Mouse (Mus musculus) limb, embryonic 14.5 days (tissue): Measurements from ENCODE around the gene Bcar3. TPM values are rescaled to one million over a fixed set of nuclear protein-coding genes. Genes with fewer than 3 reads are reported as not detected.
A peak's percentile ranks its signal among the peaks of the same experiment; 100 is the strongest.

Experiments used
- ATAC-seq: fragments of 200-750 bp; cut with Nextera tagmentation; 2 replicates; pipeline ENCODE4 v1.8.0; 2017; ENCODE audit warnings: low read depth, moderate number of reproducible peaks, moderate TSS enrichment; ENCODE audit not compliant: low FRiP score
- DNase-seq: peaks from one replicate; pipeline ENCODE4 v3.0.0-alpha.2; 2015; ENCODE audit warnings: low spot score
- H3K27ac ChIP-seq: fragments of 300-500 bp; sonication (generic); replicated peaks from 2 replicates; pipeline ENCODE4 v1.5.1; 2014; ENCODE audit warnings: low read depth, mild to moderate bottlenecking, low read length, moderate library complexity, mixed read lengths
- H3K27me3 ChIP-seq: fragments of 300-500 bp; sonication (generic); 2 replicates; pipeline ENCODE4 v1.6.1; 2014; ENCODE audit warnings: low read length, mixed read lengths; ENCODE audit not compliant: control insufficient read depth, insufficient read depth
- H3K36me3 ChIP-seq: fragments of 300-500 bp; sonication (generic); 2 replicates; pipeline ENCODE4 v1.6.1; 2014; ENCODE audit warnings: mild to moderate bottlenecking, low read length, moderate library complexity, mixed read lengths; ENCODE audit not compliant: control insufficient read depth, insufficient read depth
- H3K4me1 ChIP-seq: fragments of 300-500 bp; sonication (generic); 2 replicates; pipeline ENCODE4 v1.6.1; 2014; ENCODE audit warnings: antibody characterized with exemption, low read length, mixed read lengths; ENCODE audit not compliant: control insufficient read depth, insufficient read depth
- H3K4me2 ChIP-seq: fragments of 300-500 bp; sonication (generic); replicated peaks from 2 replicates; pipeline ENCODE4 v1.6.1; 2014; ENCODE audit warnings: low read depth, mild to moderate bottlenecking, low read length, moderate library complexity; ENCODE audit not compliant: severe bottlenecking
- H3K4me3 ChIP-seq: fragments of 300-500 bp; sonication (generic); replicated peaks from 2 replicates; pipeline ENCODE4 v1.5.1; 2014; ENCODE audit warnings: low read length
- H3K9ac ChIP-seq: fragments of 300-500 bp; sonication (generic); 2 replicates; pipeline ENCODE4 v1.6.1; 2014; ENCODE audit warnings: mild to moderate bottlenecking, low read depth, low read length, moderate library complexity; ENCODE audit not compliant: severe bottlenecking
- H3K9me3 ChIP-seq: fragments of 300-500 bp; sonication (generic); 2 replicates; pipeline ENCODE4 v1.6.1; 2016; ENCODE audit warnings: low read length; ENCODE audit not compliant: control insufficient read depth
- POLR2A ChIP-seq: fragments of 200-500 bp; IDR thresholded peaks from 2 replicates; pipeline ENCODE4 v1.8.0; 2012; ENCODE audit warnings: inconsistent platforms, mild to moderate bottlenecking, moderate library complexity, borderline replicate concordance; ENCODE audit not compliant: insufficient read depth, insufficient read length; ENCODE audit errors: extremely low read depth
- WGBS: fragments of 180-500 bp; shearing (Covaris S2); extraction: QIAGEN DNeasy Blood & Tissue Kit; methylation state at CpG from one replicate; pipeline ENCODE4 v1.1.7; 2014; 5-methylcytosine and 5-hydroxymethylcytosine counted together
- polyA plus RNA-seq, 2 experiments: library from polyadenylated mRNA; depleted of rRNA in 1 of 2; stranded (reverse) in 1 of 2; unstranded in 1 of 2; fragments of >200 nt; fragmentation: Nextera tagmentation in 1 of 2; extraction: Ambion mirVana in 1 of 2; gene quantifications; 2 replicates each; pipeline versions ENCODE4 v1.2.1 to v1.2.3; 2012 to 2014

Bcar3 gene
- polyA plus RNA-seq, 2 experiments = 7.8 to 7.9 TPM

DNA sequence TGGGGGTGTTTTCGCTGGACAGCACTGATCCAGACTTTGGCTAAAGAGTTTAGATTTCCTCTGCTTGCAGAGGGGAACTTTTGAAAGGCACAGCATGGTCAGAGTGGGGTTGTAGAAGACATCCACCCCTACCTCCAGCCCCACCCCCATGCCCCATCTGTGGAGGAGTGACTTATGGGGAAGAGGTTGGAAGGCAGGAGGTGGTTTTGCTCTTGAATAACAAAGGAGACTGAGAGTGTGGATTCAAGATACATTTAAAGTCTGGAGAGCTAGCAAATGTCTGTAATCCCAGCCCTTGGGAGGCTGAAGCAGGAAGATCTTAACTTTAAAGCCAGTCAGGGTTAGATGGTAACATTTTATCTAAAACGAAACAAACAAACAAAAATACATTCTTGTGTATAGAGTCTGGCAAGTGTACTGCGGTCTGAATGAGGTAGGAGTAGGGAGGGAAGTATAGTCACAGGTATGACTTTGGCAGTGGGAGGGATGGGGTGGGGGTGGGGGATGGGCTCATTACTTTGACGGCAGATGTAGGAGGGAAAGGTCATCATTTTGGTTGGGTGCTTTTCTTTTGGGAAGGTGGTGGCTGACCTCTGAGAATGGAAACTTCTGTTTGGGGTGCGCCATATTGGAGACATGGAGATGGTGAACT, 140.2 kb downstream of the Bcar3 start:
- TF ChIP-seq POLR2A = no peak
- ATAC-seq (no peak), DNase-seq (no peak)
- H3K27me3 ChIP-seq = no peaks in the 10 kb centered on the region
- WGBS = 86% methylated on average over 5 of the region's 5 CpGs
- H3K4me2 ChIP-seq = no peak overlapping the region
- H3K27ac ChIP-seq = no peak overlapping the region
- no peak overlapping the region for H3K9ac ChIP-seq
- no peaks in the 10 kb centered on the region for H3K36me3 ChIP-seq
- no peak overlapping the region for H3K4me3 ChIP-seq
- H3K4me1 ChIP-seq = peaks cover 8% of the 10 kb centered on the region; the same call in 1 of the 2 replicates
- H3K9me3 ChIP-seq = no peaks in the 10 kb centered on the region

DNA sequence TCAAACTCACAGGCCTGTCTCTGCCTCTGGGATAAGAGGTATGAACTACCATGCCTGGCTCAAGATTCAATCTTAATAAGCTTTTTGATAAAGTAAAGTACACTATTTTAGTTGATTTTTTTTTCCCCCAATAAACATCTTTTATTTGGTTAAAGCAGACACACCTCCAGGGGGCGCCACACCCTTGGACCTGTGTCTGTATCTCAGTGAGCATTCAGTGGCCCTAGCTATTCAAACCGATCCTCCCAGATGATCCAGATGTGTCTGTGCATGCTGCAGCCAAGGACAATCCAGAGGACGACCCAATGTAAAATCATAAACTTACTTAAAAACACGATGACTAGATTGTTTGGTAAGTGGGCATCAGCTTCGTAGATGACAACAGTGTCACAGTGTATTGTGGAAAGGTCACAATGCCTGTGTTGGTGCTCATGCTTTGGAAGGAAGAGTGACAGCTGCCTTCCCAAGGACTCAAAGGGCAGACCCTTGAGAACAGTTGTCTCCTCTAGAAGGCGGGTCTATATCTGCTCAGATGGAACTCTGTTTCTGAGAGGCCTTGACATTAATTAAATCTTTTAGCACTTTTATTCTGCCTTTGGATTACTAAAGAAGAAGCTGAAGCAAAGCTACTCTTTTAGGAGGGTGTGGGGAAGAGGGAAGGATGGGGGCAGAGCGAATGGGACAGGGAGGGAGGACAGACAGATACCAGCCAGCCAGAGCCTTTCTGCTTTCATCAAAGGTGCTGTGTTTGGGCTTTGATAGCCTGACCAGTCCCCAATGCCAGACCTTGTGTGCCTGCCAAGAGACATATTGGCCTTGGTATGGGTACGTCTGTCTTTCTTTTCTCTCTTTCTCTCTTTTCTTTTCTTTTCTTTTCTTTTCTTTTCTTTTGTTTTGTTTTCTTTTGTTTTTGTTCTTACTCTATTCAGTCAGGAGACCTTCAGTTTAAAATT, 141.3 kb downstream of the Bcar3 start:
- WGBS = 92% methylated on average over 8 of the region's 8 CpGs
- Histone ChIP-seq H3K9me3 (no peaks in the 10 kb centered on the region), H3K27ac (no peak overlapping the region), H3K4me2 (no peak overlapping the region), H3K4me1 (peaks cover 8% of the 10 kb centered on the region; the same call in 1 of the 2 replicates), H3K27me3 (no peaks in the 10 kb centered on the region), H3K36me3 (no peaks in the 10 kb centered on the region), H3K9ac (no peak overlapping the region), H3K4me3 (no peak overlapping the region)
- ATAC-seq = no peak
- TF ChIP-seq POLR2A = no peak
- no peak for DNase-seq

DNA sequence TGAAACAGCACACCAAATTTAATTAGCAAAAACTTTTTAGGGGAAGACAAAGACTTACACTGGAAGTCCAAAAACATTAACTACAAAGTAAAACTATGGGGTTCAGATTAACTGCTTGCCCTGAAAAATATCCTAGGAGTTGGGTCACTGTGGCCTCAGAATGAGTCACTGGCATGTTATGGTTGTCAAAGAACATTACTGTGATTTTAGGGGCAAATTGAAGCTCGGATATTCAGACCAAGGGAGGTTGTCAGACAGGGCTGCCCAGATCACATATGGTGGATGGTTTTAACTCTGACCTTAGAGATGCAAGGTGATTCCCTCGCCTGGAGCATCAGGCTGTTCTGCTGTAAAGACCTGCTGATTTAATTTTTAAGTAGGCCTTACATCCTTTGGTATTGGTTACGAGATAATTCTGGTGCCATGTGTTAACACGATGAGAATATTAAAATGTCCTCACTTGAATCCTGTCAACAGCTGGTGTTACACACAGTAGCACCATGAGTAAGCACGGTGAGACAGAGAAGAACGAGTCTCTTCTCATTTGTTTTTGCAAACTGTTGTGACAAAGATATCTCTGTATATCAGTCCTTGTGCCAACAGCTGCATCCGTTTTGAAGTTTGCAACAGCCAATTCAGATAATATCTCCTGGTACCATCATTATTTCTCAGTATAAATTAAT, 144.3 kb downstream of the Bcar3 start:
- peak; percentile 30; the same call in 1 of the 2 replicates for ATAC-seq
- H3K4me3 ChIP-seq = no peak overlapping the region
- H3K4me1 ChIP-seq = no peaks in the 10 kb centered on the region
- WGBS = 70% methylated on average over 7 of the region's 7 CpGs
- no peaks in the 10 kb centered on the region for H3K36me3 ChIP-seq
- no peak overlapping the region for H3K4me2 ChIP-seq
- H3K9ac ChIP-seq = no peak overlapping the region
- no peak overlapping the region for H3K27ac ChIP-seq
- no peaks in the 10 kb centered on the region for H3K9me3 ChIP-seq
- DNase-seq = no peak
- no peaks in the 10 kb centered on the region for H3K27me3 ChIP-seq
- TF ChIP-seq POLR2A = no peak

DNA sequence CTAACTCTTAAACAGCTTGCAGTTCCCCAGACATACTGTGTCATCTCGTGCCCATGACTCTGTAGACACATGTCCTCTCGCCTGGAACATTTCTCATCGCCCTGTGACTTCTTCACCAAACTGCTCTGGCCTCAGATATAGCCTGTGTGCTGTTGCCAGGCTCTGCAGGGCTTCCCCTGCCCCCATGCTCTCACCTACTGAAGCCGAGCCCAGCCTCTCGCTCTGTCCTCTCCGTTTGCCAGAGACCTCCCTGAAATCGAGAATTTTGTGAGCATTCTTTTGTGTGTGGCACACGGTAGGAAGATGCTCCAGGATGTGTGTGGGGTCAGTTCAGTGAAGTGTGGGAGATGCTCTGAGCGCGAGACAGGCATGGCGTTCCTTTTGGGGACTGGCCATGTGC, 151.8 kb downstream of the Bcar3 start:
- Histone ChIP-seq H3K36me3 (no peaks in the 10 kb centered on the region), H3K27ac (no peak overlapping the region), H3K4me3 (no peak overlapping the region), H3K9ac (no peak overlapping the region), H3K9me3 (no peaks in the 10 kb centered on the region), H3K27me3 (no peaks in the 10 kb centered on the region), H3K4me1 (no peaks in the 10 kb centered on the region), H3K4me2 (no peak overlapping the region)
- ATAC-seq (no peak), DNase-seq (no peak)
- 87% methylated on average over 11 of the region's 11 CpGs for WGBS
- TF ChIP-seq POLR2A = no peak

DNA sequence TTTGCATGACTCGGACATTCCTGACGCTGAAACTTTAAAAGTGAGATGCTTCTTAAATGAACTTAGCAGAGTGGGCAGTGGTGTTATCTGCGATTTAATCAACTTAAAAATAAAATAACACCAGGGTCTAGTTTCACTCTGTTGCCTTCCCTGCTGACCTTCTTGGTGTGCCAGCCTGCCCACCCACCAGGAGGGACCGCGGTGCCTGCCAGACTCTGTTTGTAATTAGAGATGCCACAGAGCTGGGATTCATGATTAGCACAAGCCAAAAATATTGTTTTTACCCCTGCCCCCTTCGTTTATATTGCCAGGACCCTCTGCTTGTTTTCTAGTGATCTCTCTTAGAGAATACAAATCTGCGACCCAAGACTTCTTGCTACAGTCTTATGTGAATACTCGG, 152.7 kb downstream of the Bcar3 start:
- Histone ChIP-seq H3K36me3 (no peaks in the 10 kb centered on the region), H3K4me3 (no peak overlapping the region), H3K27ac (no peak overlapping the region), H3K4me1 (no peaks in the 10 kb centered on the region), H3K4me2 (no peak overlapping the region), H3K27me3 (no peaks in the 10 kb centered on the region), H3K9ac (no peak overlapping the region), H3K9me3 (no peaks in the 10 kb centered on the region)
- DNase-seq = no peak
- WGBS = 62% methylated on average over 8 of the region's 8 CpGs
- TF ChIP-seq POLR2A = no peak
- no peak for ATAC-seq
